10 mouse cellular contexts compared by ENCODE assay signal in genomic region chr2:135744711-135745110, GRCm38 (mm10).
A peak's percentile ranks its signal among the peaks of the same experiment; 100 is the strongest.
DNase-seq lines count a peak whose midpoint lies in the region; ATAC-seq and TF ChIP-seq lines count a peak whose summit lies in the region.
"Had no signal": no experiment of that assay in that cellular context is flagged by ENCODE, and none has a peak within 500 bp of the region (broad histone marks: within the 10 kb centered on the region; RNA-seq: fewer than 3 reads in every experiment).

No protein-coding gene starts in this region.

- H3K4me1 ChIP-seq in heart, embryonic 15.5 days (replicated peaks) = peaks cover 28% of the 10 kb centered on the region
- peaks cover 28% of the 10 kb centered on the region for H3K4me1 ChIP-seq in midbrain, embryonic 13.5 days (replicated peaks)
- H3K4me1 ChIP-seq in midbrain, postnatal 0 days (ENCODE audit: insufficient read depth, low read length) = no peaks in the 10 kb centered on the region
- H3K4me1 ChIP-seq in liver, embryonic 14.5 days (replicated peaks; ENCODE audit: control insufficient read depth in 2 of 2, insufficient read depth in 2 of 2, low read length in 1 of 2) = no peaks in the 10 kb centered on the region
- H3K4me1 ChIP-seq in stomach, embryonic 15.5 days = peaks cover 10% of the 10 kb centered on the region; the same call in 1 of the 2 replicates

- H3K36me3 ChIP-seq in heart, embryonic 15.5 days = no peaks in the 10 kb centered on the region
- H3K36me3 ChIP-seq in midbrain, embryonic 13.5 days = no peaks in the 10 kb centered on the region
- no peaks in the 10 kb centered on the region for H3K36me3 ChIP-seq in midbrain, postnatal 0 days (ENCODE audit: insufficient read depth, low read length)
- H3K36me3 ChIP-seq in liver, embryonic 14.5 days (replicated peaks; ENCODE audit: control insufficient read depth, insufficient read depth, low read depth) = no peaks in the 10 kb centered on the region
- no peaks in the 10 kb centered on the region for H3K36me3 ChIP-seq in stomach, embryonic 15.5 days
- H3K36me3 ChIP-seq: embryonic facial prominence, embryonic 13.5 days; G1E had no signal

- no peak for TF ChIP-seq CTCF in midbrain, postnatal 0 days (IDR thresholded peaks at IDR 0.05)
- TF ChIP-seq CTCF in liver, embryonic 14.5 days (IDR thresholded peaks at IDR 0.05; ENCODE audit: low read depth) = no peak

- no peak overlapping the region for H3K4me3 ChIP-seq in heart, embryonic 15.5 days
- no peak overlapping the region for H3K4me3 ChIP-seq in midbrain, embryonic 13.5 days (replicated peaks)
- H3K4me3 ChIP-seq in midbrain, postnatal 0 days (ENCODE audit: low read depth, low read length) = no peak overlapping the region
- H3K4me3 ChIP-seq in liver, embryonic 14.5 days (ENCODE audit: insufficient read depth in 1 of 2, low read depth in 2 of 2, low read length in 2 of 2) = no peak overlapping the region
- no peak overlapping the region for H3K4me3 ChIP-seq in stomach, embryonic 15.5 days (replicated peaks)
- H3K4me3 ChIP-seq: embryonic facial prominence, embryonic 13.5 days had no signal

- H3K4me2 ChIP-seq in heart, embryonic 15.5 days = peak overlapping the region; percentile 19; the same call in 1 of the 2 replicates
- no peak overlapping the region for H3K4me2 ChIP-seq in midbrain, embryonic 13.5 days (replicated peaks)
- H3K4me2 ChIP-seq in midbrain, postnatal 0 days (ENCODE audit: low read depth, low read length, poor library complexity, severe bottlenecking) = no peak overlapping the region
- H3K4me2 ChIP-seq in liver, embryonic 14.5 days (ENCODE audit: low read depth) = no peak overlapping the region
- no peak overlapping the region for H3K4me2 ChIP-seq in stomach, embryonic 15.5 days
- H3K4me2 ChIP-seq: embryonic facial prominence, embryonic 13.5 days had no signal

- TF ChIP-seq EP300 in liver, embryonic 14.5 days (IDR thresholded peaks at IDR 0.05; ENCODE audit: low read depth) = no peak

- no peak overlapping the region for H3K27ac ChIP-seq in heart, embryonic 15.5 days
- no peak overlapping the region for H3K27ac ChIP-seq in midbrain, embryonic 13.5 days
- H3K27ac ChIP-seq in midbrain, postnatal 0 days (ENCODE audit: low read depth, low read length) = no peak overlapping the region
- H3K27ac ChIP-seq in liver, embryonic 14.5 days = no peak overlapping the region
- H3K27ac ChIP-seq in stomach, embryonic 15.5 days = no peak overlapping the region

- no peaks in the 10 kb centered on the region for H3K27me3 ChIP-seq in heart, embryonic 15.5 days
- no peaks in the 10 kb centered on the region for H3K27me3 ChIP-seq in midbrain, embryonic 13.5 days
- H3K27me3 ChIP-seq in midbrain, postnatal 0 days (ENCODE audit: insufficient read depth, low read length) = no peaks in the 10 kb centered on the region
- no peaks in the 10 kb centered on the region for H3K27me3 ChIP-seq in liver, embryonic 14.5 days (ENCODE audit: control insufficient read depth, insufficient read depth, low read length)
- no peaks in the 10 kb centered on the region for H3K27me3 ChIP-seq in stomach, embryonic 15.5 days (replicated peaks)
- H3K27me3 ChIP-seq: embryonic facial prominence, embryonic 13.5 days had no signal

- no peak overlapping the region for H3K9ac ChIP-seq in heart, embryonic 15.5 days
- no peak overlapping the region for H3K9ac ChIP-seq in midbrain, embryonic 13.5 days (replicated peaks)
- no peak overlapping the region for H3K9ac ChIP-seq in midbrain, postnatal 0 days (replicated peaks; ENCODE audit: low read length, poor library complexity, severe bottlenecking)
- H3K9ac ChIP-seq in liver, embryonic 14.5 days (replicated peaks) = no peak overlapping the region
- no peak overlapping the region for H3K9ac ChIP-seq in stomach, embryonic 15.5 days
- H3K9ac ChIP-seq: embryonic facial prominence, embryonic 13.5 days had no signal

- H3K9me3 ChIP-seq in heart, embryonic 15.5 days (replicated peaks) = no peaks in the 10 kb centered on the region
- no peaks in the 10 kb centered on the region for H3K9me3 ChIP-seq in midbrain, embryonic 13.5 days
- H3K9me3 ChIP-seq in midbrain, postnatal 0 days (ENCODE audit: low read length) = no peaks in the 10 kb centered on the region
- no peaks in the 10 kb centered on the region for H3K9me3 ChIP-seq in liver, embryonic 14.5 days (ENCODE audit: control insufficient read depth, low read length)
- H3K9me3 ChIP-seq in stomach, embryonic 15.5 days = no peaks in the 10 kb centered on the region
- H3K9me3 ChIP-seq: embryonic facial prominence, embryonic 13.5 days had no signal

- ATAC-seq in heart, embryonic 15.5 days (replicated peaks; ENCODE audit: insufficient number of reproducible peaks, insufficient read depth, low FRiP score, low read depth) = no peak
- ATAC-seq in midbrain, embryonic 13.5 days = peak; percentile 46
- no peak for ATAC-seq in midbrain, postnatal 0 days (ENCODE audit: low FRiP score)
- ATAC-seq in liver, embryonic 14.5 days (ENCODE audit: insufficient read depth) = 0 out of 2 replicates have a peak, but pooled peaks have one; percentile 21
- 0 out of 2 replicates have a peak, but pooled peaks have one; percentile 37 for ATAC-seq in stomach, embryonic 15.5 days (ENCODE audit: insufficient read depth, low FRiP score, low read depth)

- 62% methylated on average over 8 of the region's 8 CpGs for WGBS in heart, embryonic 15.5 days
- WGBS in midbrain, embryonic 13.5 days = 79% methylated on average over 8 of the region's 8 CpGs
- 68% methylated on average over 8 of the region's 8 CpGs for WGBS in midbrain, postnatal 0 days
- 66% methylated on average over 8 of the region's 8 CpGs for WGBS in liver, embryonic 14.5 days (ENCODE audit: insufficient replicate concordance)
- 65% methylated on average over 8 of the region's 8 CpGs for WGBS in stomach, embryonic 15.5 days

- no peak for DNase-seq in heart, adult 8-10 months (ENCODE audit: low spot score)
- DNase-seq in midbrain, postnatal 0 days (ENCODE audit: low spot score) = no peak
- no peak for DNase-seq in liver, embryonic 14.5 days (ENCODE audit: low read depth in 3 of 3, low spot score in 3 of 3)
- no peak for DNase-seq in right cerebral cortex, postnatal 25 days
- DNase-seq: thymus, postnatal 4 days had no signal

Comparison
In these comparisons a context has a peak if more than half of its experiments do, and no peak if none do; other contexts are left out.
1. ATAC-seq: peak in midbrain, embryonic 13.5 days (single experiment), liver, embryonic 14.5 days (single experiment) and stomach, embryonic 15.5 days (single experiment); none in heart, embryonic 15.5 days (single experiment) and midbrain, postnatal 0 days (single experiment).